Mouse (Mus musculus) MEL (cell line): ENCODE measurements around the gene Abhd4. TPM values are rescaled to one million over a fixed set of nuclear protein-coding genes. Genes with fewer than 3 reads are reported as not detected.

ENCODE experiments used
- DNase-seq: peaks from one replicate; pipeline ENCODE4 v3.0.0; 2011; ENCODE audit warnings: low read depth, low spot score
- H3K27ac ChIP-seq: 2 replicates; pipeline ENCODE4 v1.5.1; 2012; ENCODE audit warnings: low read depth, mild to moderate bottlenecking, control low read depth, low read length, moderate library complexity; ENCODE audit not compliant: control insufficient read depth
- H3K27me3 ChIP-seq, 2 experiments: fragments of 150-350 bp in 1 of 2; sonication (generic) in 1 of 2; 2 replicates each; pipeline ENCODE4 v1.6.1; 2012; ENCODE audit warnings: low read length in 2 of 2, mild to moderate bottlenecking in 2 of 2, improper control_type of control experiment in 1 of 2, moderate library complexity in 1 of 2; ENCODE audit not compliant: insufficient read depth in 2 of 2, control insufficient read depth in 1 of 2
- H3K36me3 ChIP-seq, 2 experiments: 2 replicates each; pipeline ENCODE4 v1.6.1; 2012 to 2014; ENCODE audit warnings: low read length in 2 of 2, improper control_type of control experiment in 1 of 2, inconsistent platforms in 1 of 2, mild to moderate bottlenecking in 1 of 2; ENCODE audit not compliant: insufficient read depth in 2 of 2, control insufficient read depth in 1 of 2
- H3K4me1 ChIP-seq, 2 experiments: fragments of 150-350 bp in 1 of 2; sonication (generic) in 1 of 2; 2 replicates each; pipeline ENCODE4 v1.6.1; 2012; ENCODE audit warnings: low read length in 2 of 2, improper control_type of control experiment in 1 of 2, mild to moderate bottlenecking in 1 of 2; ENCODE audit not compliant: insufficient read depth in 2 of 2, control insufficient read depth in 1 of 2
- H3K4me3 ChIP-seq, 2 experiments: fragments of 150-350 bp in 1 of 2; sonication (generic) in 1 of 2; 2 replicates each; pipeline ENCODE4 v1.5.1; 2012; ENCODE audit warnings: low read depth in 2 of 2, low read length in 2 of 2, mild to moderate bottlenecking in 2 of 2, moderate library complexity in 2 of 2, control low read depth in 1 of 2, improper control_type of control experiment in 1 of 2; ENCODE audit not compliant: control insufficient read depth in 1 of 2, insufficient read depth in 1 of 2
- H3K79me2 ChIP-seq: 2 replicates; pipeline ENCODE4 v1.6.1; 2012; ENCODE audit warnings: mild to moderate bottlenecking, low read length, moderate library complexity; ENCODE audit not compliant: control insufficient read depth, poor library complexity, insufficient read depth
- H3K9ac ChIP-seq: 2 replicates; pipeline ENCODE4 v1.6.1; 2012; ENCODE audit warnings: low read depth, mild to moderate bottlenecking, control low read depth, low read length, moderate library complexity; ENCODE audit not compliant: control insufficient read depth, poor library complexity, severe bottlenecking
- H3K9me3 ChIP-seq: fragments of 150-350 bp; sonication (generic); replicated peaks from 2 replicates; pipeline ENCODE4 v1.6.1; 2012; ENCODE audit warnings: mild to moderate bottlenecking, low read length, improper control_type of control experiment, moderate library complexity; ENCODE audit not compliant: insufficient read depth
- BHLHE40 ChIP-seq: IDR thresholded peaks from 2 replicates; pipeline ENCODE4 v1.6.1; 2012; ENCODE audit warnings: low read depth, mild to moderate bottlenecking, inconsistent platforms, low read length, improper control_type of control experiment, borderline replicate concordance
- CHD1 ChIP-seq: IDR thresholded peaks from 2 replicates; pipeline ENCODE4 v1.6.1; 2012; ENCODE audit warnings: low read depth, mild to moderate bottlenecking, inconsistent platforms, low read length, improper control_type of control experiment
- CHD2 ChIP-seq: IDR thresholded peaks from 2 replicates; pipeline ENCODE4 v1.6.1; 2011; ENCODE audit warnings: low read length, improper control_type of control experiment
- CTCF ChIP-seq, 3 experiments: IDR thresholded peaks in 2 of 3; conservative IDR thresholded peaks in 1 of 3; 2 replicates each; pipeline ENCODE4 v1.5.1; 2011 to 2012; ENCODE audit warnings: low read length in 3 of 3, low read depth in 2 of 3, mild to moderate bottlenecking in 2 of 3, improper control_type of control experiment in 1 of 3, inconsistent platforms in 1 of 3, mixed read lengths in 1 of 3, moderate library complexity in 1 of 3; ENCODE audit not compliant: control insufficient read depth in 1 of 3, insufficient read depth in 1 of 3, poor library complexity in 1 of 3, severe bottlenecking in 1 of 3
- E2F4 ChIP-seq: IDR thresholded peaks from 2 replicates; pipeline ENCODE4 v1.6.1; 2011; ENCODE audit warnings: low read depth, low read length, improper control_type of control experiment, borderline replicate concordance
- ELF1 ChIP-seq: IDR thresholded peaks from 2 replicates; pipeline ENCODE4 v1.6.1; 2014; ENCODE audit warnings: low read depth, mild to moderate bottlenecking, inconsistent platforms, low read length, improper control_type of control experiment, moderate library complexity
- EP300 ChIP-seq, 2 experiments: IDR thresholded peaks; 2 replicates each; pipeline ENCODE4 v1.6.1; 2011; ENCODE audit warnings: improper control_type of control experiment in 2 of 2, low read length in 2 of 2, low read depth in 1 of 2, mild to moderate bottlenecking in 1 of 2
- ETS1 ChIP-seq: IDR thresholded peaks from 2 replicates; pipeline ENCODE4 v1.6.1; 2012; ENCODE audit warnings: low read depth, mild to moderate bottlenecking, inconsistent platforms, low read length, improper control_type of control experiment, moderate library complexity
- GABPA ChIP-seq: IDR thresholded peaks from 2 replicates; pipeline ENCODE4 v1.6.1; 2012; ENCODE audit warnings: low read depth, mild to moderate bottlenecking, inconsistent platforms, low read length, improper control_type of control experiment, moderate library complexity
- GATA1 ChIP-seq: IDR thresholded peaks from 2 replicates; pipeline ENCODE4 v1.6.1; 2011; ENCODE audit warnings: low read depth, low read length, improper control_type of control experiment
- JUND ChIP-seq: IDR thresholded peaks from 2 replicates; pipeline ENCODE4 v1.6.1; 2011; ENCODE audit warnings: low read depth, mild to moderate bottlenecking, improper control_type of control experiment, low read length
- KAT2A ChIP-seq: conservative IDR thresholded peaks from 2 replicates; pipeline ENCODE4 v1.6.1; 2012; ENCODE audit warnings: low read depth, low read length, improper control_type of control experiment, inconsistent platforms
- MAFK ChIP-seq: IDR thresholded peaks from 2 replicates; pipeline ENCODE4 v1.6.1; 2011; ENCODE audit warnings: low read depth, mild to moderate bottlenecking, low read length, improper control_type of control experiment, borderline replicate concordance
- MAX ChIP-seq: IDR thresholded peaks from 2 replicates; pipeline ENCODE4 v1.6.1; 2011; ENCODE audit warnings: low read length, improper control_type of control experiment
- MAZ ChIP-seq: IDR thresholded peaks from 2 replicates; pipeline ENCODE4 v1.6.1; 2012; ENCODE audit warnings: low read depth, mild to moderate bottlenecking, inconsistent platforms, low read length, improper control_type of control experiment
- MEF2A ChIP-seq: IDR thresholded peaks from 2 replicates; pipeline ENCODE4 v1.6.1; 2014; ENCODE audit warnings: low read depth, mild to moderate bottlenecking, inconsistent platforms, low read length, improper control_type of control experiment; ENCODE audit not compliant: poor library complexity, insufficient replicate concordance, severe bottlenecking; ENCODE audit errors: extremely low read depth
- MYB ChIP-seq: IDR thresholded peaks from 2 replicates; pipeline ENCODE4 v1.6.1; 2011; ENCODE audit warnings: mild to moderate bottlenecking, low read depth, low read length, improper control_type of control experiment
- MYC ChIP-seq: IDR thresholded peaks from 2 replicates; pipeline ENCODE4 v1.6.1; 2011; ENCODE audit warnings: low read depth, mild to moderate bottlenecking, low read length, improper control_type of control experiment, moderate library complexity
- NELFE ChIP-seq: IDR thresholded peaks from 2 replicates; pipeline ENCODE4 v1.6.1; 2011; ENCODE audit warnings: low read depth, low read length, improper control_type of control experiment
- NRF1 ChIP-seq: IDR thresholded peaks from 2 replicates; pipeline ENCODE4 v1.6.1; 2014; ENCODE audit warnings: low read depth, mild to moderate bottlenecking, inconsistent platforms, low read length, improper control_type of control experiment, moderate library complexity; ENCODE audit not compliant: poor library complexity, insufficient read depth, severe bottlenecking
- POLR2A ChIP-seq, 2 experiments: IDR thresholded peaks; 2 replicates each; pipeline ENCODE4 v1.6.1; 2011 to 2012; ENCODE audit warnings: low read length in 2 of 2, mild to moderate bottlenecking in 2 of 2, control low read depth in 1 of 2, improper control_type of control experiment in 1 of 2, low read depth in 1 of 2, moderate library complexity in 1 of 2; ENCODE audit not compliant: control insufficient read depth in 1 of 2, insufficient read depth in 1 of 2, poor library complexity in 1 of 2
- POLR2AphosphoS2 ChIP-seq: IDR thresholded peaks from 2 replicates; pipeline ENCODE4 v1.6.1; 2011; ENCODE audit warnings: low read length, improper control_type of control experiment
- POLR2AphosphoS5 ChIP-seq: IDR thresholded peaks from 2 replicates; pipeline ENCODE4 v1.6.1; 2012; ENCODE audit warnings: low read depth, borderline replicate concordance, mild to moderate bottlenecking, inconsistent platforms, low read length, moderate library complexity, mixed read lengths
- RAD21 ChIP-seq: IDR thresholded peaks from 2 replicates; pipeline ENCODE4 v1.6.1; 2011; ENCODE audit warnings: mild to moderate bottlenecking, low read depth, low read length, improper control_type of control experiment
- RCOR1 ChIP-seq: IDR thresholded peaks from 2 replicates; pipeline ENCODE4 v1.6.1; 2012; ENCODE audit warnings: low read depth, mild to moderate bottlenecking, inconsistent platforms, low read length, improper control_type of control experiment
- SIN3A ChIP-seq: IDR thresholded peaks from 2 replicates; pipeline ENCODE4 v1.6.1; 2012; ENCODE audit warnings: low read length, improper control_type of control experiment, inconsistent platforms
- SMC3 ChIP-seq: IDR thresholded peaks from 2 replicates; pipeline ENCODE4 v1.6.1; 2011; ENCODE audit warnings: low read depth, low read length, improper control_type of control experiment
- TAL1 ChIP-seq: IDR thresholded peaks from 2 replicates; pipeline ENCODE4 v1.6.1; 2012; ENCODE audit warnings: mild to moderate bottlenecking, inconsistent platforms, low read length, moderate library complexity, mixed read lengths
- TBP ChIP-seq: IDR thresholded peaks from 2 replicates; pipeline ENCODE4 v1.8.0; 2011; ENCODE audit warnings: low read depth, low read length, improper control_type of control experiment
- TCF12 ChIP-seq: IDR thresholded peaks from 2 replicates; pipeline ENCODE4 v1.6.1; 2014; ENCODE audit warnings: low read depth, mild to moderate bottlenecking, inconsistent platforms, low read length, improper control_type of control experiment, moderate library complexity
- UBTF ChIP-seq: IDR thresholded peaks from 2 replicates; pipeline ENCODE4 v1.6.1; 2012; ENCODE audit warnings: low read depth, mild to moderate bottlenecking, inconsistent platforms, low read length, improper control_type of control experiment, moderate library complexity, borderline replicate concordance; ENCODE audit not compliant: insufficient read depth
- USF1 ChIP-seq: IDR thresholded peaks from 2 replicates; pipeline ENCODE4 v1.6.1; 2014; ENCODE audit warnings: low read depth, mild to moderate bottlenecking, inconsistent platforms, low read length, improper control_type of control experiment, moderate library complexity
- USF2 ChIP-seq, 2 experiments: IDR thresholded peaks; 2 replicates each; pipeline ENCODE4 v1.6.1; 2011 to 2012; ENCODE audit warnings: improper control_type of control experiment in 2 of 2, low read length in 2 of 2, borderline replicate concordance in 1 of 2, inconsistent platforms in 1 of 2, low read depth in 1 of 2, mild to moderate bottlenecking in 1 of 2; ENCODE audit not compliant: insufficient read depth in 1 of 2
- ZC3H11A ChIP-seq: IDR thresholded peaks from 2 replicates; pipeline ENCODE4 v1.6.1; 2012; ENCODE audit warnings: low read depth, mild to moderate bottlenecking, inconsistent platforms, low read length, improper control_type of control experiment
- ZKSCAN1 ChIP-seq: IDR thresholded peaks from 2 replicates; pipeline ENCODE4 v1.6.1; 2012; ENCODE audit warnings: low read depth, mild to moderate bottlenecking, inconsistent platforms, low read length, improper control_type of control experiment, moderate library complexity
- ZMIZ1 ChIP-seq: IDR thresholded peaks from 2 replicates; pipeline ENCODE4 v1.6.1; 2012; ENCODE audit warnings: low read depth, mild to moderate bottlenecking, inconsistent platforms, low read length, improper control_type of control experiment, moderate library complexity
- polyA plus RNA-seq, 2 experiments: library from polyadenylated mRNA; stranded (reverse) in 1 of 2; unstranded in 1 of 2; fragments of >175 nt in 1 of 2; fragments of >200 nt in 1 of 2; gene quantifications; 2 replicates each; pipeline versions ENCODE4 v1.2.1 to v1.2.4; 2012; ENCODE audit warnings: low replicate concordance in 2 of 2, low read depth in 1 of 2; ENCODE audit not compliant: insufficient read length in 2 of 2, insufficient read depth in 1 of 2, missing spikeins in 1 of 2
- total RNA-seq: library from RNA; depleted of rRNA; stranded (reverse); fragments of 300-350 nt; gene quantifications from 2 replicates; pipeline ENCODE4 v1.2.3, GENCODE M21; 2012

Gene Abhd4
- total and polyA plus RNA-seq, 3 experiments = 13.1 to 32.0 TPM; not detected in 1

- DNase-seq = peak; percentile 67
- Histone ChIP-seq H3K4me1 (peaks cover 13 to 17% of the 10 kb centered on the region in 2 experiments), H3K36me3 (peaks cover 0 to 14% of the 10 kb centered on the region in 2 experiments; a peak in 2 of 4 replicates), H3K27me3 (no peaks in the 10 kb centered on the region), H3K79me2 (no peaks in the 10 kb centered on the region), H3K9ac (no peak overlapping the region), H3K27ac (peak overlapping the region; percentile 37), H3K9me3 (no peaks in the 10 kb centered on the region), H3K4me3 (peak overlapping the region in 1 of 2 experiments; percentile 39; a peak in 2 of 4 replicates)
- TF ChIP-seq RCOR1 (peak; percentile 97), CHD2 (peak; percentile 12; the same call in 1 of the 2 replicates), ZKSCAN1 (peak; percentile 31; the same call in 1 of the 2 replicates), EP300 (IDR thresholded peaks at IDR 0.05; ENCODE audit: low read depth in 1 of 2, low read length in 2 of 2) (peak; percentile 98 to 99), RAD21 (no peak), BHLHE40 (peak; percentile 81), POLR2AphosphoS2 (no peak), ZC3H11A (0 out of 2 replicates have a peak, but pooled peaks have one; percentile 9), MAX (peak; percentile 20; the same call in 1 of the 2 replicates), MYB (peak; percentile 48; the same call in 1 of the 2 replicates), E2F4 (no peak), ZMIZ1 (0 out of 2 replicates have a peak, but pooled peaks have one; percentile 35), POLR2AphosphoS5 (no peak), USF2 (IDR thresholded peaks at IDR 0.05; ENCODE audit: borderline replicate concordance in 1 of 2, insufficient read depth in 1 of 2, low read depth in 1 of 2, low read length in 2 of 2) (no peak), MAZ (peak; percentile 36; the same call in 1 of the 2 replicates), GATA1 (peak; percentile 100), MAFK (peak; percentile 85), UBTF (no peak), MEF2A (peak; percentile 84; the same call in 1 of the 2 replicates), NELFE (no peak), TBP (no peak), GABPA (no peak), KAT2A (0 out of 2 replicates have a peak, but pooled peaks have one; percentile 30), POLR2A (IDR thresholded peaks at IDR 0.05; ENCODE audit: control insufficient read depth in 1 of 2, insufficient read depth in 1 of 2, low read depth in 1 of 2, low read length in 2 of 2, poor library complexity in 1 of 2) (no peak), TAL1 (peak; percentile 77), CTCF (IDR thresholded peaks at IDR 0.05 in 2 of 3, conservative IDR thresholded peaks at IDR 0.05 in 1 of 3; ENCODE audit: control insufficient read depth in 1 of 3, insufficient read depth in 1 of 3, low read depth in 2 of 3, low read length in 3 of 3, poor library complexity in 1 of 3, severe bottlenecking in 1 of 3) (no peak), NRF1 (no peak), CHD1 (no peak), SMC3 (peak; percentile 14; the same call in 1 of the 2 replicates), MYC (0 out of 2 replicates have a peak, but pooled peaks have one; percentile 55), JUND (no peak), TCF12 (peak; percentile 100), SIN3A (peak; percentile 73; the same call in 1 of the 2 replicates), ETS1 (peak; percentile 94), ELF1 (0 out of 2 replicates have a peak, but pooled peaks have one; percentile 36), USF1 (no peak)
Measured at GRCm38 (mm10) chr14:54204311-54204710, 49.7 kb upstream of the Abhd4 start.
